Mouse (Mus musculus) erythroblast, embryonic 14.5 days (primary cell): Measurements from ENCODE around the gene Ttyh2.

Experiments used
- GATA1 ChIP-seq: IDR thresholded peaks from 2 replicates; pipeline ENCODE4 v1.6.1; 2012; ENCODE audit warnings: low read length, inconsistent platforms, mixed read lengths
- TAL1 ChIP-seq: IDR thresholded peaks from 3 replicates; pipeline ENCODE4 v1.6.1; 2012; ENCODE audit warnings: low read length, inconsistent platforms, mixed read lengths

DNA sequence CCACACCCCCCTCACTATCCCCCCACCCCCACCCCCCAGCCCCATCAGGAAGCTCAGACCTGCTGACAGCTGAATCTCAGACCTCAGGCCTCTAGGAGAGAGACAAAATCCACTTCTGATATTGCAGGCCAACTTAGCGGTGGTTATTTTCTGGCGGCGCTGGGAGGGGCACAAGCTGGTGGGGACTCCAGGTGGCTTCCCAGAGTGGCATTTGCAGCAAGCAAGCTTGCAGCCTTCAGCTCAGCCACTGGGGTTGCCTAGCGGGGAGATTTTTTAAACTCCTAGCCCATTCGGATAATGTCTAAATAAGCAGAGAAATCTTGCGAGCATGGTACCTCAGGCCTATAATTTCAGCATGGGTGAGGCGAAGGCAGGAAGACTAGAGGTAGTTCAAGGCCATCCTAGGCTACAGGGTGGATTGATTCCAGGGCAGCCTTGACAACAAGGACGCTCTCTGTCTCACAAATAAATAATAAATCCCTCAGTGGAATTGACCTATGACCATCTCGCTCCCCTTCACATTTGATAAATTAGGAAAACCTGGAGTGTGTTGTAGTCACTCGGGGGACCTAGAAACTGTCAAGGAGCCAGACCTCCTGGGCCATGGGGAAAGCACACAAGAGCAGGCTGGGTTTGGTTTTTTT lies 36.5 kb upstream of the Ttyh2 start:
- TF ChIP-seq GATA1 (no peak), TAL1 (no peak)
